In the genomic region with DNA sequence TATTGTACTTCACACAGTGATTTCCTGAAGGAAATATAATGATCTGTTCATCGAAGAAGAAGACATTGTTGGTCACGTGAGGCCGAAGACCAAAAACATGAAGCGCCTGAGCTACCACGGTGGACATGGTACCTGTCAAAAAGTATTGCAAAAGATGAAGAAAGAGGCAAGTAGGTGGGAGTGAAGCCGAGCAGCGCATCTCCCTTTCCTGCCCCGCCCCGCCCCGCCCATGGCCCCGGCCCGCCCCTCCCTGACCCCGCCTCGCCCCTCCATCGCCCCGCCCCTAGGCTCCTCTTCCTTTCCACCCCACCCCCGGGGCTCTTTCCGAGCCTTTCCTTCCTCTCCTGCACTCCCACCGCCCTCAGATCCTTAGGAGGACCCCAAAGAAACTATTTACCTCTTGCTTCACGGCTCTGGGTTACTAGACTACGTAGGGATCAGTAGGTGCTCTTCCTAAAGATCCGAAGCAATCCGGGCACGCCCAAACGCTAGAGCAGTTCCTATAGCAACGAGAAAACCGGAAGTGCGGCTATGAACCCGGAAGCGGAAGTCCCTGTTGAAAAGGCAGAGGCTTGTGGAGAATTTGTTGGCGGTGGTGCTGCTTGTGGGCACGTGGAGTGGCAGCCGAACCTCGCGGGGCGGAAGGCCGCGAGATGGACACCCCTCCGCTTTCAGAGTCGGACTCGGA, we compare ENCODE assay signal across 1 mouse cellular context.
TF ChIP-seq lines count a peak whose summit lies in the region.

A gene (minus strand): TSS at position 499 of the 688 bp plus-strand sequence.
A gene (plus strand): TSS at position 521 of the 688 bp plus-strand sequence.

TF ChIP-seq in MEL, 35 proteins besides CTCF, POLR2A, EP300 and RAD21 (continued from another document):
- peak; percentile 97 for TF ChIP-seq MYC (IDR thresholded peaks at IDR 0.05; ENCODE audit: low read depth, low read length)
- TF ChIP-seq ETS1 (IDR thresholded peaks at IDR 0.05; ENCODE audit: low read depth, low read length): peak; percentile 50; the same call in 1 of the 2 replicates
- peak; percentile 75 for TF ChIP-seq TBP (IDR thresholded peaks at IDR 0.05; ENCODE audit: low read depth, low read length)
TF ChIP-seq in MEL: peak in this region for 12.
